Mouse (Mus musculus): ENCODE results near the gene Plekha4.
A peak's percentile ranks its signal among the peaks of the same experiment; 100 is the strongest.

- TF ChIP-seq POLR2A (IDR thresholded peaks at IDR 0.05; ENCODE audit: borderline replicate concordance, insufficient read depth, low read length) (peak; percentile 39; the same call in 1 of the 2 replicates), CTCF (IDR thresholded peaks at IDR 0.05; ENCODE audit: borderline replicate concordance, insufficient read depth, low read depth, low read length) (no peak)
Measured at GRCm38 (mm10) chr7:45538163-45539041, 12.3 kb downstream of the Plekha4 start.

Measured in cerebellum, adult 2 months (tissue).